Mouse (Mus musculus): ENCODE data around the gene Gm28047.

- TF ChIP-seq CTCF (IDR thresholded peaks at IDR 0.05; ENCODE audit: extremely low read depth, insufficient read depth, low read length), result no peak
- TF ChIP-seq POLR2A (IDR thresholded peaks at IDR 0.05; ENCODE audit: extremely low read depth, insufficient read depth, low read length), result no peak
Measured at GRCm38 (mm10) chr15:102515261-102515660, 109.6 kb downstream of the Gm28047 start.
